Mouse (Mus musculus) midbrain, embryonic 16.5 days (tissue): ENCODE results near the gene Psmd11. TPM values are rescaled to one million over a fixed set of nuclear protein-coding genes. Genes with fewer than 3 reads are reported as not detected.

Source experiments
- ATAC-seq: fragments of 200-750 bp; cut with Nextera tagmentation; 2 replicates; pipeline ENCODE4 v1.8.0; 2017; ENCODE audit warnings: moderate TSS enrichment
- H3K27ac ChIP-seq: fragments of 300-500 bp; sonication (generic); 2 replicates; pipeline ENCODE4 v1.5.1; 2014; ENCODE audit warnings: mild to moderate bottlenecking, low read length, mixed read lengths
- H3K27me3 ChIP-seq: fragments of 300-500 bp; sonication (generic); 2 replicates; pipeline ENCODE4 v1.6.1; 2014; ENCODE audit warnings: low read depth, low read length, mixed read lengths; ENCODE audit not compliant: control insufficient read depth, insufficient read depth
- H3K36me3 ChIP-seq: fragments of 300-500 bp; sonication (generic); 2 replicates; pipeline ENCODE4 v1.6.1; 2014; ENCODE audit warnings: mild to moderate bottlenecking, low read length, moderate library complexity, mixed read lengths; ENCODE audit not compliant: control insufficient read depth, insufficient read depth
- H3K4me1 ChIP-seq: fragments of 300-500 bp; sonication (generic); 2 replicates; pipeline ENCODE4 v1.6.1; 2014; ENCODE audit warnings: mild to moderate bottlenecking, low read length, mixed read lengths; ENCODE audit not compliant: control insufficient read depth, insufficient read depth
- H3K4me2 ChIP-seq: fragments of 300-500 bp; sonication (generic); 2 replicates; pipeline ENCODE4 v1.6.1; 2014; ENCODE audit warnings: mild to moderate bottlenecking, low read length, mixed read lengths
- H3K4me3 ChIP-seq: fragments of 300-500 bp; sonication (generic); 2 replicates; pipeline ENCODE4 v1.5.1; 2014; ENCODE audit warnings: low read depth, mild to moderate bottlenecking, low read length, moderate library complexity, mixed read lengths
- H3K9ac ChIP-seq: fragments of 300-500 bp; sonication (generic); 2 replicates; pipeline ENCODE4 v1.6.1; 2014; ENCODE audit warnings: low read depth, low read length, mixed read lengths
- H3K9me3 ChIP-seq: fragments of 300-500 bp; sonication (generic); replicated peaks from 2 replicates; pipeline ENCODE4 v1.6.1; 2014; ENCODE audit warnings: mild to moderate bottlenecking, low read length, mixed read lengths; ENCODE audit not compliant: control insufficient read depth, poor library complexity, severe bottlenecking
- WGBS: fragments of 180-500 bp; shearing (Covaris S2); extraction: QIAGEN DNeasy Blood & Tissue Kit; methylation state at CpG from one replicate; pipeline ENCODE4 v1.1.7; 2014; 5-methylcytosine and 5-hydroxymethylcytosine counted together
- polyA plus RNA-seq: library from polyadenylated mRNA; unstranded; fragments of >200 nt; fragmentation: Nextera tagmentation; extraction: Ambion mirVana; gene quantifications from 2 replicates; pipeline ENCODE4 v1.2.1, GENCODE M21; 2015

The Psmd11 gene
- polyA plus RNA-seq, 1 experiment from 2014 or later: 270 TPM

DNA sequence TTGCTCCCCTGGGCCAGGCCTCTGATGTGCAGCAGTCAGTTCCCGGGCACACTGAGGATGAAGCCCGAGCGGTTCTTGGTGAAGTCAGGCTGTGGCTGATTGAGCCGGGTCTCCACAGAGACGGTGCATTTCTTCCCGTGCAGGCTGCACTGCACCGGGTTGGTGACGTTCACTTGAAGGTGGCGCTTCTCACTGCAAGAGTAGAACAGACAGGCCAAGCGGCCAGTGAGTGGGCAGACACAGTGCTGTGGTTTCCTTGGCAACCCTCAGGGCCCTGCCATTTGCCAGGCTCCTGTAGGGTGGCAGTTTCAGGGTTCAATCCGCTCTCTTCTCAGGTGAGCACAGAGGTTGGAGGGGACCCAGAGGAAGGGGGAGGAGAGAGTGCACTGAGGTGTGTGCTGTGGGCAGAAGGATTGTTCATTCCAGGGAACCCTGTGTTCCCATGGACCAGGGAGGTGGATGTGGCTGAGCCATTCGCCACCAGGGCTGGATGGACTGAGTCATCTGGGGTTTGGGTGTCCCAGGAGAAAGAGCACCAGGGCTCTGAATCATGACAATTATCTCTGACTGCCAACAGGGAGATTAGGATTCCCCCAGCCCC lies 55.9 kb downstream of the Psmd11 start:
- peak; percentile 91 for ATAC-seq
- peak overlapping the region; percentile 22 for H3K4me3 ChIP-seq
- H3K4me2 ChIP-seq: peak overlapping the region; percentile 83
- no peaks in the 10 kb centered on the region for H3K36me3 ChIP-seq
- H3K4me1 ChIP-seq: peaks cover 54% of the 10 kb centered on the region
- no peaks in the 10 kb centered on the region for H3K9me3 ChIP-seq
- no peaks in the 10 kb centered on the region for H3K27me3 ChIP-seq
- H3K27ac ChIP-seq: peak overlapping the region; percentile 86
- H3K9ac ChIP-seq: peak overlapping the region; percentile 57
- WGBS: 7% methylated on average over 12 of the region's 12 CpGs

DNA sequence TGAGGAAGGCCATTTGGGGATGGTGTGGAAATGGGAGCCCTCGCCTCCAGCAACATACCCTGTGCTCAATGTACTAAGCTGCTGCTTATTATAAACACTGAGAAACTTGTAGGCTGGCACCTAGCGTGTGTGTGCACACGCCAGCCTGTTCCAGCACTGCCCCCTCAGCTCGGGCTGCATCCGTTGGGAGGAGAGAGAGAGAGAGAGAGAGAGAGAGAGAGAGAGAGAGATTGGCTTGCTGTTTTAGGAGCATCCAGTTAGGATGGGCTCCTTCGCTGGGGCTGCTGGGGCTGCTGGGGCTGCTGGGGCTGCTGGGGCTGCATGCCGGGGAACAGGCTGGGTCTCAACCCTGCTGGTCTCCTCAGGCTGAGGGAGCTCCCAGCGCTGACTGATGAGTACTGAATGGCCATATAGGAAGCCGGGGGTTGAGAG lies 56.7 kb downstream of the Psmd11 start:
- Histone ChIP-seq H3K27ac (peak overlapping the region; percentile 86), H3K36me3 (no peaks in the 10 kb centered on the region), H3K4me3 (no peak overlapping the region), H3K9me3 (no peaks in the 10 kb centered on the region), H3K27me3 (no peaks in the 10 kb centered on the region), H3K9ac (peak overlapping the region; percentile 5), H3K4me2 (no peak overlapping the region), H3K4me1 (peaks cover 62% of the 10 kb centered on the region)
- no peak for ATAC-seq
- WGBS: 73% methylated on average over 9 of the region's 9 CpGs

DNA sequence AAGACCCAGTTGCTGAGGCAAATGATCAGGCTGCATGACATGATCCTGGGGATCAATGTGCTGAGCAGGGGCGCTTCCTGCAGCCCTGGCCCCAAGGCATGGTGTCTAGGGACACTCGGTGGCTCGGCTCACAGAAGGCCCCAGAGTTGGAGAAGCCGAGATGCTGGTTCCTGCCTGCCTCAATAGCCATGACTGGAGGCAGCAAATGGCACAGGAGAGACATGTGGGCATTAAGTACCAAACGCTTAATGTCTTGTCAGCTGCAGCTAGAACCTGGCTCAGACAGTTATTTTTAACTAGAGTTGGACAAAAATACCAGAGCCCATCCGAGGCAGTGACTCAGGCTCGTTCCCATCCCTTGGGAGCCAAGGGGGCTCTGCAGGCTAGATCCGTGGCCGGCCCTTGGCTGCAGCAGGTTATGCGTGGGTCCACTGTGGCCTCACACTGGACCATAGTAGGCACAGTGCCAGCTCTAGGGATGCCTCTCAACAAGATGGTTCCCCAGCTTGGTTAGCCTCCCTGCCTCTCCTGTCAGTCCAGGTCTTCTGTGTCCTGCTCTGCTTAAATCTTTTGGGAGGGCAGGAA lies 57.3 kb downstream of the Psmd11 start:
- Histone ChIP-seq H3K36me3 (no peaks in the 10 kb centered on the region), H3K4me2 (no peak overlapping the region), H3K9me3 (no peaks in the 10 kb centered on the region), H3K27me3 (no peaks in the 10 kb centered on the region), H3K9ac (0 out of 2 replicates have a peak overlapping the region, but pooled peaks have one; percentile 5), H3K27ac (no peak overlapping the region), H3K4me1 (peaks cover 63% of the 10 kb centered on the region), H3K4me3 (no peak overlapping the region)
- WGBS: 81% methylated on average over 10 of the region's 10 CpGs
- no peak for ATAC-seq

DNA sequence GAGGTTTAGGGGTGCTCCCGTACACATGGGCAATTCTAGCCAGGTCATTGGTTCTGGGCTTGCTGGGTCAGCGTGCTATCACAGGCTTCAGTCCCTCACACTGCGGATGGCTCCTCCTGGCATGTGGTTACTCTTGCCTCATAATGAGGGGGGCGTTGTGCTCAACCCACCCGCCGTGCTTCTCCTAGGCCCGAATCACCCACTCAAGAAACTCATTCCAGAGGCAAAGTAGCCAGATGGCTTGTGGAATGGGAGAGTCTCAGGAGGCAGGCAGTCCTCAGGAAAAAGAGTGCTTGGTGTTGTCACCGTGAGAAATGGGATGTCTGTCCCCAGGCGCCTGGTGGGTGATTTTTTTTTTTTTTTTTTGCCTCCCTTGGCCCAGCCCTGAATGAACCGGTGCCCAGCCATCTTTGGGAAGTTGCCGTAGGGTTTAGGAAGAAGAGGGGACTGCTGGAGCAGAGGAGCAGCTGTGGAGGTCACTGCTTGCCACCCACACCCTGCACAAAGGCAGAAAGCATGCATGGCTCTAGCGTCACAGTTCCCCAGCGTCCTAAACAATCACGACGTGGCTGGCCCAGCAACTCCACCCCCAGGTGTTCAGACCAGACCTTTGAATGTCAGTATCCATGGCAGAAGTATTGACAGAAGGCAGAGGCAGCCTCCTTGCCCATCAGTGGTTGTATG lies 59.6 kb downstream of the Psmd11 start:
- no peak overlapping the region for H3K4me2 ChIP-seq
- no peak overlapping the region for H3K9ac ChIP-seq
- H3K27me3 ChIP-seq: no peaks in the 10 kb centered on the region
- no peaks in the 10 kb centered on the region for H3K9me3 ChIP-seq
- no peak overlapping the region for H3K4me3 ChIP-seq
- H3K36me3 ChIP-seq: no peaks in the 10 kb centered on the region
- H3K27ac ChIP-seq: no peak overlapping the region
- 61% methylated on average over 15 of the region's 15 CpGs for WGBS
- H3K4me1 ChIP-seq: peaks cover 44% of the 10 kb centered on the region
- no peak for ATAC-seq

DNA sequence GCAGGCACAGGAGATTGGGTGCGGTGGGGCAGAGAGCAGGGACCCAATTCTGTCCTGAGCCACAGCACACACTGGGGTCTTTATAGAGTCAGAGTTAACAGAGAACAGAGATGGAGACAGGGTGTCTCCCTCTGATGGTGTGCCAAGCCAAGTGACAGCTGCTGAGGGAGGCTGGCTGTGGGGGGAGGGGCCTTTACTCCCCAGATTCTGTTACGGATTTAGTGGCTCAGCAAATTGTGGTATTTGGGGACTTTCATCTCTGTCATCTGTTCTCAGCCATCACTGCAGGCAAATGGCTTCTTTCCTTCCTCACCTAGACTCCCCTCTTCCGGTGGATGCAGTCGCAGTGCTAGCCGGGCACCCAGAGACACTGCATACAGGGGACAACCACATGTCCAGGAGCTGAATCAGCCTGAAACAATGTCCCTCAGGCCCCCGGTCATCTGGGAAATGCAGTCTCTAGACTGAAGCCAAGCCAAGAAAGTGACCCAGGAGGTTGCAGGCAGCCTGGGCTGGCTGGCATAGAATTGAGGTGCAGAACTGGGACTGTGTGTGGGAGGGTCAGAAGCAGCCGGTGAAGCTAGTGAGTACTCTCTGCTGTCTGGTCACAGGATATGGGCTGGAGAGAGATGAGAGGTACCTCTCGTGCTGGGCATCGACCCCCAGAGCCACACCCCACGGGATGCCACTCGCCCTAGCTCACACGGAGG lies 60.9 kb downstream of the Psmd11 start:
- Histone ChIP-seq H3K9me3 (no peaks in the 10 kb centered on the region), H3K4me1 (peaks cover 31% of the 10 kb centered on the region), H3K27ac (peak overlapping the region; percentile 19), H3K9ac (peak overlapping the region; percentile 10; the same call in 1 of the 2 replicates), H3K4me2 (no peak overlapping the region), H3K4me3 (no peak overlapping the region), H3K36me3 (no peaks in the 10 kb centered on the region), H3K27me3 (no peaks in the 10 kb centered on the region)
- ATAC-seq: 0 out of 2 replicates have a peak, but pooled peaks have one; percentile 46
- 38% methylated on average over 12 of the region's 12 CpGs for WGBS

DNA sequence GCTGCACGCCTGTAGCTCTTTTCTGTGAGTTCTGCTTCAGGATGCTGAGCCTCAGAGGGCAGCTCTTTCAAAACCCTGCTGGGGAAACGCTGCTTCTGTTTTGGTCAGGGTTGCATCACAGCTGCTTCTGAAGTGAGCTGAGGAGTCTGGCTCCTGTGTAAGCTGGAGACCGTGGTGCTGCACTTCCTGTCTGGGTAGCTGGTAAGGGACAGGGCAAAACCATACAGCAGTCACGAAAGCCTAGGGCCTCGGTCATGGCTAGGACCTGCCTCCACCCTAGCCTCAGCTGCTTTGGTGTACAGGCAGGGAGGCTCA lies 61.4 kb downstream of the Psmd11 start:
- no peaks in the 10 kb centered on the region for H3K9me3 ChIP-seq
- 45% methylated on average over 5 of the region's 5 CpGs for WGBS
- peaks cover 26% of the 10 kb centered on the region for H3K4me1 ChIP-seq
- H3K27ac ChIP-seq: peak overlapping the region; percentile 19
- H3K36me3 ChIP-seq: no peaks in the 10 kb centered on the region
- H3K27me3 ChIP-seq: no peaks in the 10 kb centered on the region
- peak overlapping the region; percentile 10 for H3K9ac ChIP-seq
- H3K4me3 ChIP-seq: no peak overlapping the region
- no peak overlapping the region for H3K4me2 ChIP-seq
- no peak for ATAC-seq

DNA sequence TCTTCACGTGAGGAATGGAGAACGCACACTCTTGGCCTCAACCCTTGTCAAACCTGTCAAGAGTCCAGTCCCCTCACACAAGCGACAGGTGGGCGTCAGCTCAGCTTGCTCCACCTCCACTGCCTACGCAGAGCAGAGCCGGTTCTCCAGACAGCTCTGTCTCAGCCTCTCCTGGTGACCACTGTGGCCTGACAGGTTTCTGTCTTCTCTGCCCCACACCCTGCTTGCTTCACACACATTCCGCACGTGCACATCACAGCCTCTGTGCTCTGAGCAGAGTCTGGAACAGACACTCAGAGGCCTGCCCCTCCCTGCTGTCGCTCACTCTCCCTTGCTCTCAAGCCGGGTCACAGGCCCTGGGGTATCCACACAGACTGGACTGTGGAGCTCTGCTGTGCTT lies 62.4 kb downstream of the Psmd11 start:
- WGBS: 77% methylated on average over 10 of the region's 10 CpGs
- Histone ChIP-seq H3K9me3 (no peaks in the 10 kb centered on the region), H3K36me3 (no peaks in the 10 kb centered on the region), H3K27me3 (no peaks in the 10 kb centered on the region), H3K9ac (no peak overlapping the region), H3K4me2 (no peak overlapping the region), H3K27ac (no peak overlapping the region), H3K4me3 (no peak overlapping the region), H3K4me1 (peaks cover 19% of the 10 kb centered on the region)
- ATAC-seq: no peak

DNA sequence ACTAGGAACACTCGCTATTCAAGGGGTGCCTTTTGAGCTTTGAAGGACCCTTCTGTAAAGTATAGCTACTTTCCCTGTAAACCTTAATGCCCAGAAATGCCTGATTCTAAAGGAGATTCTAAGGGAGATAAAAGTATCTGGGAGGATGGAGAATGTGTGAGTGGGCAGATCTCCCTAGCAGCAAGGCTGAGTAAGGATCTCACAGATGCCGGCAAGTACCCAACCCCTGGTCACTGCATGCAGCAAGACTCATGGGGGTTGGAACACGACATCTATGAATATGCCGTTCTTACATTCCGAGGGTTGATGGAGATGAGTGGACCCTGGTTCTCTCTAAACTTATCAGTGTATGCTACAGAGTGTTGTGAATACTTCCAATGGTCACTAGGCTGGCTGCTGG lies 64.8 kb downstream of the Psmd11 start:
- Histone ChIP-seq H3K9ac (no peak overlapping the region), H3K27me3 (no peaks in the 10 kb centered on the region), H3K36me3 (no peaks in the 10 kb centered on the region), H3K4me1 (peaks cover 18% of the 10 kb centered on the region), H3K9me3 (no peaks in the 10 kb centered on the region), H3K4me3 (no peak overlapping the region), H3K27ac (no peak overlapping the region), H3K4me2 (no peak overlapping the region)
- no peak for ATAC-seq
- WGBS: 93% methylated on average over 5 of the region's 5 CpGs

DNA sequence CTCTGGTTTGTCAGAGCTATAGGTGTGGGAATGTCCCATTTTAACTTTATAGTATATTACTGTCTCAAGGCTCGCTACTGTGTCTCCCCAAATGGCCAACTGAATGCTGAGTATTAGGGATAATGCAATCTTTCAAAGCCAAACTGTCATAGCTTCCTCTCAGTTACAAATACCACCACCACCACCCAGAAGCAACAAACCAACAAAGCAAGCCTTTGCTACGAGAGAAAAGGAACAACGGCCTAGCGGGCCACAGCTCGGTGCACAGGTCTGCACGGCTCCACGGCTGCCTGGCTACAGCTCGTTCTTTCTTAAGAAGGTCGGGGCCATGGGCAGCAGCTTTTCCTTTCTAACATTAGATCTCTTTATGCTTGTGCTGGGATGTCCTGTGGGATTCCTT lies 66.4 kb downstream of the Psmd11 start:
- H3K27me3 ChIP-seq: no peaks in the 10 kb centered on the region
- peaks cover 22% of the 10 kb centered on the region for H3K4me1 ChIP-seq
- no peak overlapping the region for H3K4me2 ChIP-seq
- ATAC-seq: no peak
- no peaks in the 10 kb centered on the region for H3K9me3 ChIP-seq
- no peak overlapping the region for H3K27ac ChIP-seq
- H3K36me3 ChIP-seq: no peaks in the 10 kb centered on the region
- WGBS: 39% methylated on average over 9 of the region's 9 CpGs
- H3K9ac ChIP-seq: no peak overlapping the region
- H3K4me3 ChIP-seq: no peak overlapping the region
